ENCODE assay signal across 11 mouse cellular contexts in the genomic region with DNA sequence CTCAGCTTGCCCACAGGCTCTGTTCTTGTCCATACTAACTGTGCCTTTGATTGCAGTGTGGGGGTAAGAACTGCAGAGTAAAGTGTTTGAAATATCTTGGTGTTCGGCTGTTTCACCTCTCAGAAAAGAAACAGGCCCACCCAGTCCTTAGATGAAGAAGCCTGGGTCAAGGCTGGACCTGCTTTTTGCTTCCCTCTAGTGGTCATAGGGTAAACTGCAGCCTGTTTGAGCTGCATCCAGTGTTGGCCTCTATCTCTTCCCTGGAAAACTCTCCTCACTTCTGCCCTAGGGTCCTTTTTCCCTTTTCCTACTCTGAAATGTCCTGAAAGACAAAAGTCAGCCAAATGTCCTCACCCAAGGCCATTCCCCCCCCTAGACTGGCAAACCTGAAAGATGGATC. TPM values are rescaled to one million over a fixed set of nuclear protein-coding genes. Genes with fewer than 3 reads are reported as not detected.
A peak's percentile ranks its signal among the peaks of the same experiment; 100 is the strongest.
DNase-seq lines count a peak whose midpoint lies in the region; ATAC-seq lines count a peak whose summit lies in the region.
"Had no signal": no experiment of that assay in that cellular context is flagged by ENCODE, and none has a peak within 500 bp of the region (broad histone marks: within the 10 kb centered on the region; RNA-seq: fewer than 3 reads in every experiment).

No protein-coding gene starts in this region.

- no peak overlapping the region for H3K9ac ChIP-seq in heart, embryonic 12.5 days
- H3K9ac ChIP-seq: embryonic facial prominence, embryonic 12.5 days; limb, embryonic 13.5 days; stomach, embryonic 15.5 days had no signal

- no peaks in the 10 kb centered on the region for H3K36me3 ChIP-seq in heart, embryonic 12.5 days
- H3K36me3 ChIP-seq: embryonic facial prominence, embryonic 12.5 days; limb, embryonic 13.5 days; stomach, embryonic 15.5 days had no signal

- peaks cover 68% of the 10 kb centered on the region for H3K27me3 ChIP-seq in heart, embryonic 12.5 days (replicated peaks)

- 36% methylated on average over 1 of the region's 1 CpGs for WGBS in heart, embryonic 12.5 days

- H3K4me3 ChIP-seq in heart, embryonic 12.5 days: no peak overlapping the region
- H3K4me3 ChIP-seq: embryonic facial prominence, embryonic 12.5 days; limb, embryonic 13.5 days; stomach, embryonic 15.5 days had no signal

- peaks cover 24% of the 10 kb centered on the region for H3K4me1 ChIP-seq in heart, embryonic 12.5 days (replicated peaks)

- no peak for ATAC-seq in heart, embryonic 12.5 days (ENCODE audit: insufficient number of reproducible peaks, low FRiP score)
- 0 out of 2 replicates have a peak, but pooled peaks have one; percentile 62 for ATAC-seq in erythroid progenitor cell, adult 5-6 weeks (replicated peaks; ENCODE audit: low FRiP score, poor library complexity, severe bottlenecking)

- H3K27ac ChIP-seq in heart, embryonic 12.5 days (ENCODE audit: poor library complexity, severe bottlenecking): no peak overlapping the region
- H3K27ac ChIP-seq: embryonic facial prominence, embryonic 12.5 days; limb, embryonic 13.5 days; stomach, embryonic 15.5 days had no signal

- peak; percentile 50 for DNase-seq in heart, adult 8-10 months (ENCODE audit: low spot score)
- DNase-seq in right cerebral cortex, postnatal 4 days: peak; percentile 40
- DNase-seq in right cerebral cortex, postnatal 25 days: no peak
- peak; percentile 26 to 62 for DNase-seq in adrenal gland, postnatal 36 days
- DNase-seq in lung, postnatal 14 days: peak; percentile 70
- DNase-seq in ovary, adult 18-20 months (ENCODE audit: low spot score): no peak

- no peaks in the 10 kb centered on the region for H3K9me3 ChIP-seq in heart, embryonic 12.5 days (replicated peaks)
- H3K9me3 ChIP-seq: embryonic facial prominence, embryonic 12.5 days; limb, embryonic 13.5 days; stomach, embryonic 15.5 days had no signal

- H3K4me2 ChIP-seq in heart, embryonic 12.5 days: no peak overlapping the region
- H3K4me2 ChIP-seq: embryonic facial prominence, embryonic 12.5 days; limb, embryonic 13.5 days; stomach, embryonic 15.5 days had no signal

RNA-seq across cellular contexts. Expression of a gene that starts 28.4 kb away (rescaled TPM):
- 1 to 10 TPM; 1.5 to 2.7 (median 1.8) TPM for total RNA-seq in heart, adult 8-10 months (2022)
- polyA plus RNA-seq in heart, embryonic 12.5 days (2016; fragmentation: Nextera tagmentation; extraction: Ambion mirVana): 1.5 and 1.8 TPM in 2 replicates
- total RNA-seq in adrenal gland, postnatal 36 days (2021): 10 to 100 TPM in 1 of 2 experiments, 1 to 10 TPM in 1; 1.7 to 23.0 TPM
- not detected in 2 replicates for total RNA-seq in erythroid progenitor cell, adult 5-6 weeks (2015; ENCODE audit: low replicate concordance)
- not detected in 2 replicates for total RNA-seq in erythroid progenitor cell, adult 5-6 weeks (2017; ENCODE audit: low replicate concordance)

RNA-seq across cellular contexts. Expression of a gene that starts 41.1 kb away (rescaled TPM):
- 100 to 1,000 TPM; 642 to 707 (median 697) TPM for total RNA-seq in heart, adult 8-10 months (2022)
- 287 and 300 TPM in 2 replicates for polyA plus RNA-seq in heart, embryonic 12.5 days (2016; fragmentation: Nextera tagmentation; extraction: Ambion mirVana)
- total RNA-seq in adrenal gland, postnatal 36 days (2021): 100 to 1,000 TPM; 205 to 220 TPM
- total RNA-seq in erythroid progenitor cell, adult 5-6 weeks (2015; ENCODE audit: low replicate concordance): 10.1 and 21.6 TPM in 2 replicates
- total RNA-seq in erythroid progenitor cell, adult 5-6 weeks (2017; ENCODE audit: low replicate concordance): 16.4 and 26.1 TPM in 2 replicates

RNA-seq across cellular contexts. Expression of a gene that starts 41.2 kb away (rescaled TPM):
- total RNA-seq in heart, adult 8-10 months (2022): not detected
- polyA plus RNA-seq in heart, embryonic 12.5 days (2016; fragmentation: Nextera tagmentation; extraction: Ambion mirVana): not detected in 2 replicates
- total RNA-seq in adrenal gland, postnatal 36 days (2021): 1 to 10 TPM in 1 of 2 experiments, under 1 TPM in 1; 0.56 to 1.1 TPM
- not detected in 2 replicates for total RNA-seq in erythroid progenitor cell, adult 5-6 weeks (2015; ENCODE audit: low replicate concordance)
- not detected in 2 replicates for total RNA-seq in erythroid progenitor cell, adult 5-6 weeks (2017; ENCODE audit: low replicate concordance)

Comparison
In these comparisons a context has a peak if more than half of its experiments do, and no peak if none do; other contexts are left out.
1. DNase-seq: peak in heart, adult 8-10 months (single experiment), right cerebral cortex, postnatal 4 days (single experiment), adrenal gland, postnatal 36 days (2 of 2) and lung, postnatal 14 days (single experiment); none in right cerebral cortex, postnatal 25 days (single experiment) and ovary, adult 18-20 months (single experiment).
2. RNA of a gene that starts 41.1 kb away (total RNA-seq): 642 to 707 TPM in heart, adult 8-10 months and 205 to 220 TPM in adrenal gland, postnatal 36 days; 10.1 to 26.1 TPM in erythroid progenitor cell, adult 5-6 weeks; every median in the first group is over 4 times any median in the second.